Mouse (Mus musculus) c-Kit-positive CD71-positive TER-119-negative erythroid progenitor cells, embryonic 14.5 days (primary cell): Measurements from ENCODE around the gene Vmn1r180.
"Not testable (repeated sequence)": the region's sequence is repeated elsewhere in the genome, so short reads cannot be mapped to it uniquely, and the experiment has no call there.

Experiments used
- DNase-seq: peaks from one replicate; pipeline ENCODE4 v3.0.0-alpha.2; 2013; ENCODE audit warnings: low read depth

The Vmn1r180 gene

GRCm38 (mm10) chr7:23950332-23950731 lies at the start of gene Vmn1r180:
TSS of gene Vmn1r180 (plus strand) at chr7:23950632.
- no peak for DNase-seq

GRCm38 (mm10) chr7:23926678-23927077 lies 23.8 kb upstream of the Vmn1r180 start, which contains the start of gene Vmn1r179:
TSS of gene Vmn1r179 (plus strand) at chr7:23926978.
- DNase-seq, result no peak

GRCm38 (mm10) chr7:23968044-23968443 lies 17.6 kb downstream of the Vmn1r180 start:
- DNase-seq, result not testable (repeated sequence)

- not testable (repeated sequence) for DNase-seq
Measured at GRCm38 (mm10) chr7:23974315-23974714, 23.9 kb downstream of the Vmn1r180 start, which contains the start of gene Vmn1r181. TSS of gene Vmn1r181 (plus strand) at chr7:23974615.

- DNase-seq, result no peak
Measured at GRCm38 (mm10) chr7:24001391-24001790, 51.0 kb downstream of the Vmn1r180 start, which contains the start of gene V1rd19. TSS of gene V1rd19 (plus strand) at chr7:24001691.
